Mouse (Mus musculus): ENCODE data around the gene Eci1. TPM values are rescaled to one million over a fixed set of nuclear protein-coding genes. Genes with fewer than 3 reads are reported as not detected.
A peak's percentile ranks its signal among the peaks of the same experiment; 100 is the strongest.
"Not testable (repeated sequence)": the region's sequence is repeated elsewhere in the genome, so short reads cannot be mapped to it uniquely, and the experiment has no call there.

Eci1 gene
- total RNA-seq, 2 experiments from 2014 or later: 27.3 to 34.2 TPM

DNA sequence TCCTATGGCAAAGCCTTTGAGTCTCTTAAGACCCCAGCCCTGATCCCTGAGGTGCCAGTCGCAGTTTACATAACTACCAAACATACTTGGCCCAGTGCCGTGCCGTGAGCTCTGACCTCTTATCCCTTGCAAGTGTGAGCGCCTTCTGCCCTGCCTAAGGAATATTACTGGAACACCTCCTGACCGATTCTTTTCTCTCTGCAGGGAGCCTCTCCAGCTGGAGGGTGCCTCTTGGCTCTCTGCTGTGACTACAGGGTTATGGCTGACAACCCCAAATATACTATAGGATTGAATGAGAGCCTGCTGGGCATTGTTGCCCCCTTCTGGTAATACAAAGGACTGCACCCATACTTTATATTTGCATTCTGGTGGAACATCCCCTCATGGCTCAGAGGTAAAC, 10.6 kb downstream of the Eci1 start:
- peak in 1 of 2 experiments; percentile 66 for DNase-seq (ENCODE audit: low spot score in 2 of 2)

DNA sequence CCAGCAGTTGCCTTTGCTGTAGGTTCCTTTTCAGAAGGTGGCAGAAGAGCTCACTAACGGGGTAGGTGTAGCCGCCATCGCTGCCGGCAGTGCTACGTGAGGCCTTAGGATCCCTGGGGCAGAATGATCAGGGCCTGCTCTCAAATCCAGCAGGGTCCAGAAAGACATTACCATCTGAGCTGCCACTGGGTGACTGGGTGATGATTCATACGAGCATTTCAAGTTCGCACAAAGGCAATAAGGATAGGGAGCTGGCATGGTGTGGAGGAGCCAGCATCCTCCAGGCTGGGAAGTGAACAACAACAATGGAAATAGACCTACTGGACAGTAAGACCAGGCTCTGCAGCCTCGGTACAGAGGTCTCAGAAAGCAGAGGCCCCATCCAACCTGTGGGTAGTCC, 13.9 kb downstream of the Eci1 start:
- no peak for DNase-seq (ENCODE audit: low spot score in 2 of 2)

DNA sequence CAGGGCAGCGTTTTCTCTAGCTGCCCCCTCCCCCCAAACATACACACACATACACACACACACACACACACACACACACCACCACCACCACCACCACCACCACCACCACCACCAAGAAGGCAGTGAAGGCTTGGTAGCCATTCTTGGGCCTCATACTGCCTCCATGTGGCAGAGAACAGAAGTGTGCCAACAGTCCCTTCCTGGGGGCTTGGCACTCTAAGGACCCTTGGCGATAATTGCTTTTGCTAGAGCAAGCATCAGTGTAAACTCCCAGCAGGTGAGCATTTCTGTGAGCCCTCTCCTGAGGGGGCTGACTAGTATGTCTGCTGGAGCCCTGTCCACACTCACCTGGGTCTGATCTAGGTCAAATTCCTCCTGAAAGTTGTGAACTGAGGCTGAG, 14.7 kb downstream of the Eci1 start:
- no peak for DNase-seq (ENCODE audit: low spot score in 2 of 2)

DNA sequence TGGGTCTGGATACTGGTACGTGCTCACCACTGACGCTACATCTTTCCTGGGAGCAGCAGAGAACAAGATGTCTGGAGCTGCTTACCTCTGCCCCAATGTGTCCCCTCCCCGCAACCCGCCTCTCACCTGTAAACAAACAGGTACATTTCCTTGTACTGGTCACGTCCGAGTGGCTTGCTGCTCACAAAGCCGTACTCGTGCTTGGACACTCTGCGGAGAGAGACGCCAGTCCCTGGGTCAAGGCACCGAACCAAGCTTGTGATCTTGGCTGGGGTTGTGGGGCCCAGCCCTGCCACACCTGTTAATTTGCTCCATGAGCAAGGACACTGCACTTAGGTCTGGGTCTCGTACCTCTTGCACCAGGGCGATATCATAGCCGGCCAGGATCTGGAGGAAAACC, 15.7 kb downstream of the Eci1 start:
- DNase-seq (ENCODE audit: low spot score in 2 of 2): no peak

DNA sequence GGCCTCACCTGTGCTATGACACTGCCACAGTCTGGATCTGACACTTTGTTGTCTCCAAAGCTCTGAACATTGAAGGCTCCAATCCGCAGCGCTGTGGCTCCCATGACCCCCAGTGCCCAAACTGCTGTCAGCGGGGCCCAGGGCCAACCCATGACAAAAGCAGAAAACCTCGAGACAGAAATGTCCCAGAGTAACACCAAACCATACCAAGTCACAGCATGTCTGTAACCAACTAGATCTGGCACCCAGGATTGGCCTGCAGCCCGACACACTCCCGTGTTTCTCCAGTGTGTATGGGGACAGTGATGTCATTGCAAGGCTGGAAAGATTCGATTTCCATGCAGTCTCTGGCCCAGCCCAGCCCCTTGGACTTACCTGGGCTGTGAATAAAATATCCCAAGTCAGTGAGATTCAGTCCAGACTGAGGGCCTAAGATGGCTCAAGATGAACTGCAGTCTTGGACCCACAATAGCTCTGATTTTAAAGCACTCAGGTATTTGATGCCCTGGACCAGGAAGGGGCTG, 16.3 kb downstream of the Eci1 start, which contains the start of gene Dnase1l2:
TSS of gene Dnase1l2 (minus strand) at position 474 of the 524 bp plus-strand sequence.
- DNase-seq (ENCODE audit: low spot score in 2 of 2): no peak

DNA sequence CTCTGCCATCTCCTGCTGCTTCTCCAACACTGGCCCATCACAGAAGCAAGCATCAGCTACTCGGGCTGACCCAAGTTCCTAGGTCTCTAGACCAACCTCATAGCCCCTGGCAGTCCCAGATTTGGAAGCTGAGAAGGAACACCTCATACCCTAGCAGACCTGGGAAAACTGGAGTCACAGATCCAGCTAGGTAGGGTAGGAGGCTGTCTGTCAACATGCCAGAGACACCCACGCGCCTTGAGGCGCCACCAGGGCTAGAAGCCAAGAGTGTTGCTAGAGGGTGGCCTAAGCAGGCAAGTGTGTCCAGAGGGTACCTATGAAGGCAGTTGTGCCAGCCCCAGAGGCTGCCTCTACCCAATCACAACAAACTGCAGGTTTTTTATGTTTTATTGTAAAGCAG, 17.0 kb downstream of the Eci1 start:
- peak in 1 of 2 experiments; percentile 62 for DNase-seq (ENCODE audit: low spot score in 2 of 2)

DNA sequence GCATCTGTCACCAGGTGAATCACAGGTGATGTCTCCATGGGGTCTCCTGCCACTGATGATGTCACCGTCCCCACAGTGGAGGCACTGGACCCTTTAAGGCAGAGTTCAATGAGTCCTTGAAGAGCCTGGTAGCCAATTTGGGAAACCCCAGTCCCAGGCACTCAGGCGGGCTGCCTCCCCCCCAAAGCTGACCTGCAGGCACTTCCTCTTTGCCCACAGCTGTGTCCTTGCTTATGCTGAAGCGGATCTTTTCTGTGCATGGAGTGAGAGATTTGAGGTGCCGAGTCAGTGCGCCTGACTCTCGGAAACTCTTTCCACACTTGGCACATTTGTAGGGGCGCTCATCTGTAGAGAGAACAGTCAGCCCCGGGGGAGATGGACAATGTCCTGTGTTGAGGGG, 20.1 kb downstream of the Eci1 start:
- DNase-seq (ENCODE audit: low spot score in 2 of 2): no peak

DNA sequence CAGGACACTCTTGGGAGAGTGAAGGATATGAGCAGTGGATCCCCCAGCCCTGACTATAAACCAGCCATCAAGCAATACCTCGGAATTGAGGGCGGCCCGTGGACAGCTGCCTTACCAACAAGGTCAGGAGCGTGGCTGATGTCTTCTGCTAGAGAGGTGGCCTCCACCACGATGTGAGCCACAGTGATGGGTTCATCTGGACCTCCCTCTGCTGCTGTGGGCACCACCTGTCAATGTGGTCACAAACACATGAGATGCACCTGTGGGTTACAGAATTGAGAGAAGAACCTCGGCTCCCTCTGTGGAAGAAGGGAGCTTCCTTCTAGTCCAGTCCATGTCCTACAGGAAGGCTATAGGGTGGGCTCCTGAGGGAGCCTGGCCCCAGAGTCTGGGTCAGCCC, 23.1 kb downstream of the Eci1 start:
- DNase-seq (ENCODE audit: low spot score in 2 of 2): no peak

DNA sequence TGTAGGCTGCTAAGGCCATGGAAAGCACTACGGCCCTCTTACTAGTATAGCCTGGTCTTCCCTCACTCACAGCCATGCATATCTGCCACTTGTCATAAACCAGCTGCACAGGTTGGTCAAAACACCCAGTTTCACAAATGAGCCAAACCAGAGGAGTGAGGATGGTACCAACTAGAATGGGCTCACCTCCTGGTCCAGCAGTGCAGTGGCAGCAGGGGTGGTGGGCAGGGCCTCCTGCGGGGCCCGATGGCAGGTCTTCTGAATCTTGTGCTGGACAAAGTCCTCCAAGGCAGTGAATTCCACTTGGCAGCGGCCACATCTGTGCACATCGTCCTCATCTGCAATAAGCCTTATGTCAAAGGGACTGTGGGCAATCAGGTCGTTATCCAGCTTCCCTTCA, 24.8 kb downstream of the Eci1 start:
- DNase-seq (ENCODE audit: low spot score in 2 of 2): no peak

DNA sequence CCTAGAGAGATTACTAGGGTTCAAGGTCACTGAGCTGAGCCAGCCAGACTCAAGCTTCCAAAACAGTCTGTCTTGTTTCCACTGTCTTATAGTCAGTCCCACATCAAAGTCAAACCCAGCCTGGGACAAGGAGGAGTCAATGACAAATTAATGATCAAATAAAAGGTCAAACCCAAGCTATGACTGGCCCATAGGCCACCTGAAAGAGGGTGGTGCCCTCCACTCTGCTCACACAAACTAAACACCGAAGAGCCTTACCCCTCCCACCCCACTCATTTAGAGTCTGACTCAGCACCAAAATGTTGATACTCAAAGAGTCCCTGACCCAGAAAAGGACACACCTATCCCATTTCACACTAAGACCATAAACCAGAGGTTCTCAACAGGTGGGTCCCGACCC, 26.9 kb downstream of the Eci1 start:
- no peak for DNase-seq (ENCODE audit: low spot score in 2 of 2)

DNA sequence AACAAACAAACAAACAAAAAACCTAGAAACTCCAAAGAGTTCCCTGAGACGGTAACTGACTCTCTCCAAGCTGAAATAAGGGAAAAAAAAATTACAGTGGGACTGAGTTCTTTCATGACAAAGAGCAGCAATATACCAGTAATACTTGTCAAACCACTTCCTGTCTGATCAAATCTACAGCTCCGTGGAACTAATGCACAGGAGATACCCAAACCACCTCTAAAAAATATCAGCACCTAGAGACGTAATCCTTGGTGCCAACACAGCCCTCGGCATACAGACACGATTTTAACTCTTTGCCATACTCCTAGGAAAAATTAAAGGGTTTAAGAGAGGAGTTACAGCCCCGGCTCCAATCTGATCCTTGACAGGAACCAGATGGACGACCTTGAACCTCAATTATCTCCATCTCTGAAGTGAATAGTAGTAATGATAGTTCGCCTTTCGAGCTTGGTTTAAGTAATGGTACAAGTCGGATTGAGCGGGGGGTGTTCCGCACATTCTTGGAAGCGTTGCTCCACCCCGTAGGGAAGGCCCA, 27.8 kb downstream of the Eci1 start:
- DNase-seq (ENCODE audit: low spot score in 2 of 2): no peak

DNA sequence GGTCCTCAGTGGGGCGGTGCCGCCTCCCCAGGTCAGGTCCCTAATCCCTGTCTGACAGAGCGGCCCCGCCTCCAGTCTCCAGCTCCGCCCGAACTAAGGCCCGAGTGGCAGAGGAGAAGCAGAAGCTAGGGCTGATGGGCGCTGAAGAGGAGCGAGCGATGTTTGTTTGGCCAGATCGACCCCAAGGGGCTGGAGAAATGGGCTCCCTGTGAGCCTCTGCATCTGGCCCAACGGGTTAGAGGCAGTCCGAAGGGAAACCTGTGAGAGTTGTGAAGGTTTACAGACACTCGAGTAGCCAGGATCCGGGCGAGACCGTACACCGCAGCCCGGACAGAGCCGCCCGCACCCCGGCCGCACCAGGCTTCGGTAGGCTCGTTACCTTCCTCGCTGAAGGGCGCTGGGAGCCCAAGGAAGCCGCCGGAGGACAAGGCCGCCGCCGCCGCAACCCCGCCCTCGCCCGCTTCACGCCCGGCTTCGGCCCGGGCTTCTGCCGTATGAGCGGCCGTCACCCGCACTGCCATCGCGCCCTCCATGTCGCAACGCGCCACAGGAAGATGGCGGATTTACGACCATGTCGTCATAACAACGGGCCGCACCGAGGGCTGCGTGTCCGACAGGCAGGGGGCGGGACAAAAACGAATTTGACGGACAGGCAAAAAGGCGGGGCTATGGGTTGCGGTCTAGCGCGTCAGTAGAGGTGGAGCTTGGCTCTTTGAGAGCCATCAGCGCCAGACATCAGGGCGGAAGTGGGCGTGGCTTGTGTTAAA, 28.5 kb downstream of the Eci1 start:
- DNase-seq (ENCODE audit: low spot score in 2 of 2): peak; percentile 99

DNA sequence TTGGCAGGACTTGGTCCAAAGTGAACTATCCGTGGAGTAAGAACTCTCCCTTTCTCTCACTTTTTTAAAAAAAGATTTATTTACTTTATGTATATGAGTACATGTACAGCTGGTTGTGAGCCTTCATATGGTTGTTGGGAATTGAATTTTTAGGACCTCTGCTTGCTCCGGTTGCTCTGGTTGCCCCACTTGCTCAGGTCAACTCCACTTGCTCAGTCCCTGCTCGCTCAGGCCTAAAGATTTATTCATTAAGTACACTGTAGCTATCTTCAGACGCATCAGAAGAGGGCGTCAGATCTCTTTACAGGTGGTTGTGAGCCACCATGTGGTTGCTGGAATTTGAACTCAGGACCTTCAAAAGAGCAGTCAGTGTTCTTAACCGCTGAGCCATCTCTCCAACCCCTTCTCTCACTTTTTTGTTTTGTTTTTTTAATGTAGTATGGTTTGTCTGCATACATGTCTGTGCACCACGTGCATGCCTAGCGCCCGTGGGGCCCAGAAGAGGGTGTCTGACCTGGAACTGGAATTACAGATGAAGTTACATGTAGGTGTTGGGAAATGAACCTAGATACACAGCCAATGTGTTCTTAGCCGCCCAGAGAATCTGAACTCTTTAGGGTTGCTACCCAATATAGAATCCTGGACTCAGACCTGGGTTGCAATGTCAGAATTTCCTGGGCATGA, 29.2 kb downstream of the Eci1 start:
- not testable (repeated sequence) for DNase-seq (ENCODE audit: low spot score in 2 of 2)

DNA sequence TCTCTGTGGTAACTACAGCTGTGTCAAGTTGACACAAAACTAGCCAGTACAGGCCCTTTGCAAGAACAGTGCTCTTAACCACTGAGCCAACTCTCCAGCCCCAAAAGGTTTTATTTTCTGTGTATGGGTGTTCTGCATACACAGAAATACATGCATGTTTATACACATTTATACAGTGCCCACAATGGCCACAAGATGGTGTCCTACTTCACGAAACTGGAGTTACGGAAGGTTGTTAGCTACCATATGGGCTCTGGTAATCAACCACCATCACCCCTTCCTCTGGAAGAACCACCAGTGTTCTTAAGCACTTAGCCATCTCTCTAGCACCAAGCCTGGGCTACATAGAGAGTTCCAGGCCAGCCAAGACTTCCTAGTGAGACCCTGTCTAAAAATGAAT, 35.1 kb downstream of the Eci1 start:
- DNase-seq (ENCODE audit: low spot score in 2 of 2): no peak

DNA sequence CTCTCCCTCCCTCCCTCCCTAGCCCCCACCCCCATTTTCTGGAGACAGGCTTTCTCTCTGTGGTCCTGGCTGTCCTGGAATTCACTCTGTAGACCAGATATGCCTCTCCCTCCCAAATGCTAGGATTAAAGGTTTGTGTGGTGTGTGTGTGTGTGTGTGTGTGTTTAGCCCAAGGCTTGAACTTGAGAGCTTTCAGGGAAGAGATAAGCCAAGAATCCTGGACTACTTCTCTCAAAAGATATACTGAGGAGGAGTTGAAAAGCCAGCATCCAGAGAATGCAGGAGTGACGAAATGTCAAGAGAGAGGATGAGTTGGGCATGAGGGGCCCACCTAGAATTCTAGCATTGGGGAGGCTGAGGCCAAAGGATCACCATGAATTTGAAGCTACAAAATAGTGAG, 36.5 kb downstream of the Eci1 start:
- DNase-seq (ENCODE audit: low spot score in 2 of 2): no peak

DNA sequence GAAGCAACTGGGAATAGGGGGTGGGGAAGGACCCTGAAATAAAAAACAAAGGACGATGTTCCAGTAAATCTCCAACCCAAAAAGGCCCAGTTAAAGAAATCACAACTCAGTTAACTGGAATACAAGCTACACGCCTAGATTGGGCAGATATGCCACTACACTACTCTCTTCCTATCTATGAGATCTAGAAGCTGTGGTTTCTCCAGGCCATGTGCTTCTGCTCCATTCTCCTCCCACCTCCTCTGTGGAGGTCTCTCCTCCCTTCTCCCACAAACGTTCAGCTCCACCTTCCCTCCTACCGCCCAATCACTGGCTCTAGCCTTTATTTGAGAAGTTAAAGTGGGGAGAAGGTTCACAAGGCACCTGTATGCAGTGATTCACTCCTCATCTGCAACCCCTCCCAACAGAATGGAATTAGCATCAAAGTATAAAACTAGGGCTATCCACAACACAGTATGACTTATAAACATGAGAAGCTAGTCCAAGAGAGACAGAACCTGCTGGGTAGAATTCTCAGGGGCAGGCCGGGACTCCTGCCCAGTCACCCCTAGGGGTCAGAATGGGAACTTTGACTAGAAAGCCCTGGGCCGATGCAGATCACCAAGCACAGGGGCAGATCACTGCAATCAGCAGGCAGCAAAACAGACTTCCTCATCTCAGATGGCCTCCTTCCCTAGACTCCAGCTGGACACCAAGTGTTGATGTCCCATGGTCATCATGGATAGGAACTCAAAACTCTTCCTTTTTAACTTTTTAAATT, 37.1 kb downstream of the Eci1 start:
- DNase-seq (ENCODE audit: low spot score in 2 of 2): no peak

DNA sequence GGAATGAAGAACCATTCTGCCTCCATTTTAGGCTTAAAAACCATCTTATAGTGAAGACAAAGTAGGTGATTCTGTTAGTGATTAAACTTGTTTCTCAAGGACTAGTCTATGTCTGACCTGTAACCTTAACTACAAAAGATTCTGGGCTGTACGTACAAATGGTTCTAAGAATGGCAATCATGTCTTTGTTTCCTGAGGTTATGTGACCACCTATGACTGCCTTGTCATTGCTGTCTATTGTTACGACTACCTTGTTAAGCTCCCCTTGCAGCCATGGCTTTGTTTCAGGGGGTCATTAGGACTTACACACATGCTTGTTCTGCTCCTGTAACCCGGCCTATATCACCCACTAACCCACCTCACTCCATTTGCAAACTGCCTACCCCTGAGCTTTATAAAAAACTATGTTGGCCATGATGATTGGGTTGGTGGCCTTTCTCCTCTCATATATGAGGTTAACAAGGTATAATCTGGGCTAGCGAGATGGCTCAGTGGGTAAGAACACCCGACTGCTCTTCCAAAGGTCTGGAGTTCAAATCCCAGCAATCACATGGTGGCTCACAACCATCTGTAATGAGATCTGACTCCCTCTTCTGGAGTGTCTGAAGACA, 42.3 kb downstream of the Eci1 start:
- DNase-seq (ENCODE audit: low spot score in 2 of 2): no peak

DNA sequence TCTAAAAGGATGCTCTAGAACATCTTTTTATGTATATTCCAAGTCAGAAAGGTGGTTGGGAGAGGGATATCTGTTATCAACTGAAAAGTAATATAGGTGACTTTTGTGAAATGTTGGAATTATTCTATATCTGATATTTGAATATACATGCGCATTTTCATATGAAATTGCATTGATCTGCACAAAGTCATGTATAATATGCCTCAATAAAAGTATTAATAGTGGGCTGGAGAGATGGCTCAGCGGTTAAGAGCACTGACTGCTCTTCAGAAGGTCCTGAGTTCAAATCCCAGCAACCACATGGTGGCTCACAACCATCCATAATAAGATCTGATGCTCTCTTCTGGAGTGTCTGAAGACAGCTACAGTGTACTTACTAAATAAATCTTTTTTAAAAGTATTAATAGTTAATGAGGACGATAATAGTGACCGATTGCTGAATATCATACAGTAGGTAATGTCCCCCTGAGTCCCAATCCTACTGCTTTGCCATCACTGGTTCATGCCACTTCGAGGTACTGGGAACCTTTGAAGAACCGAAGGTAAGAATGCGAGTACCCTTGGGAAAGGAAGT, 43.0 kb downstream of the Eci1 start:
- DNase-seq (ENCODE audit: low spot score in 2 of 2): no peak

DNA sequence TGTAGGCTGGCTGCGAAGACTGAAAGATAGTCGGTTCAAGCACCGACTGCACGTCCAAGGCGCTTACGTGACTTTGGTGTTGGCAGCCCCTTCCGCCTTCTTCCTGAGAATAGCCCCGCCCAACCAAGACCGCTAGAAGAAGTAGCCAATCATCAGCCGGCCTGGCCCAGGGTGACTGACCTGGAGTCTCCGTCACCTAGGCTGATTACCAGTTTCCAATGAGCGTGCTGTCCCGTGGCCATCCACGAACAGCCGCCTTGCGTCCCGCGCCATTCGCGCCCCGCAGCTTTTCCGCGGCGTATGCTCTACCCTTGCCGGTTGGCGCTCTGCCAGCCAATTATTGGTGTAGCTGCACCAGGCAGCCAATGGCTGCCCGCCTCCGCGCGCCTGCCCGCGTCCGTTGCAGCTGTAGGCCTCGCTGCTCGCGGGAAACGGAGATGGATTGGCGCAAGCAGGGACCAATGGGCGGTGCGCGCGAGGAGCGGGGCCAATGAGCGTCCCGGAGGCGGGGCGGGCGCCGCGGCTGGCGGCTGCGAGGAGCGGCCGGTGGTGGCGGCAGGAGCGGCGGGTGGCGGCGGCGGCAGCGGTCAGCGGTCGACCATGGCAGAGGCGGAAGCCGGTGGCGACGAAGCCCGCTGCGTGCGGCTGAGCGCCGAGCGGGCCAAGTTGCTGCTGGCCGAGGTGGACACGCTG, 43.6 kb downstream of the Eci1 start, which contains the start of the genes E4f1 and Pgp:
TSS of gene E4f1 (minus strand) at position 404 of the 693 bp plus-strand sequence.
TSS of gene Pgp (plus strand) at position 483 of the 693 bp plus-strand sequence.
- peak; percentile 99 for DNase-seq (ENCODE audit: low spot score in 2 of 2)
